Mouse (Mus musculus) hindbrain, postnatal 0 days (tissue): Measurements from ENCODE around the gene Tes3-ps. TPM values are rescaled to one million over a fixed set of nuclear protein-coding genes. Genes with fewer than 3 reads are reported as not detected.

Source experiments
- ATAC-seq: fragments of 200-750 bp; cut with Nextera tagmentation; 2 replicates; pipeline ENCODE4 v1.8.0; 2017; ENCODE audit warnings: mild to moderate bottlenecking, moderate TSS enrichment, moderate library complexity
- DNase-seq: peaks from one replicate; pipeline ENCODE4 v3.0.0-alpha.2; 2015; ENCODE audit warnings: low spot score
- H3K27ac ChIP-seq: fragments of 300-500 bp; sonication (generic); 2 replicates; pipeline ENCODE4 v1.5.1; 2014; ENCODE audit warnings: mild to moderate bottlenecking
- H3K27me3 ChIP-seq: fragments of 300-500 bp; sonication (generic); 2 replicates; pipeline ENCODE4 v1.6.1; 2014; ENCODE audit warnings: low read length, mixed read lengths; ENCODE audit not compliant: insufficient read depth
- H3K36me3 ChIP-seq: fragments of 300-500 bp; sonication (generic); 2 replicates; pipeline ENCODE4 v1.6.1; 2014; ENCODE audit warnings: low read length, mixed read lengths; ENCODE audit not compliant: insufficient read depth
- H3K4me1 ChIP-seq: fragments of 300-500 bp; sonication (generic); 2 replicates; pipeline ENCODE4 v1.6.1; 2014; ENCODE audit warnings: antibody characterized with exemption, low read length, mixed read lengths; ENCODE audit not compliant: insufficient read depth
- H3K4me2 ChIP-seq: fragments of 300-500 bp; sonication (generic); 2 replicates; pipeline ENCODE4 v1.6.1; 2014; ENCODE audit warnings: low read depth, mild to moderate bottlenecking, low read length, moderate library complexity, mixed read lengths
- H3K4me3 ChIP-seq: fragments of 300-500 bp; sonication (generic); 2 replicates; pipeline ENCODE4 v1.5.1; 2014; ENCODE audit warnings: low read length
- H3K9ac ChIP-seq: fragments of 300-500 bp; sonication (generic); replicated peaks from 2 replicates; pipeline ENCODE4 v1.6.1; 2014; ENCODE audit warnings: mild to moderate bottlenecking, low read length, moderate library complexity, mixed read lengths
- H3K9me3 ChIP-seq: fragments of 300-500 bp; sonication (generic); 2 replicates; pipeline ENCODE4 v1.6.1; 2016; ENCODE audit warnings: low read length, mixed read lengths
- CTCF ChIP-seq: IDR thresholded peaks from 2 replicates; pipeline ENCODE4 v1.5.1; 2016; ENCODE audit warnings: antibody characterized with exemption, control low read depth, low read depth
- WGBS: fragments of 180-500 bp; shearing (Covaris S2); extraction: QIAGEN DNeasy Blood & Tissue Kit; methylation state at CpG from one replicate; pipeline ENCODE4 v1.1.7; 2014; 5-methylcytosine and 5-hydroxymethylcytosine counted together
- polyA plus RNA-seq: library from polyadenylated mRNA; unstranded; fragments of >200 nt; fragmentation: Nextera tagmentation; extraction: Ambion mirVana; gene quantifications from 2 replicates; pipeline ENCODE4 v1.2.1, GENCODE M21; 2015
- total RNA-seq: library from RNA; depleted of rRNA; stranded (reverse); fragments of >200 nt; gene quantifications from 2 replicates; pipeline ENCODE4 v1.2.3, GENCODE M21; 2014

Tes3-ps gene
- total and polyA plus RNA-seq, 2 experiments from 2014 or later = 0.16 to 0.51 TPM

GRCm38 (mm10) chr13:49471981-49472675 is 21.0 kb upstream of the Tes3-ps start:
- no peak overlapping the region for H3K9ac ChIP-seq
- TF ChIP-seq CTCF = no peak
- 60% methylated on average over 4 of the region's 4 CpGs for WGBS
- H3K4me2 ChIP-seq = no peak overlapping the region
- H3K4me1 ChIP-seq = no peaks in the 10 kb centered on the region
- no peak for ATAC-seq
- no peaks in the 10 kb centered on the region for H3K27me3 ChIP-seq
- DNase-seq = no peak
- no peak overlapping the region for H3K4me3 ChIP-seq
- no peak overlapping the region for H3K27ac ChIP-seq
- no peaks in the 10 kb centered on the region for H3K36me3 ChIP-seq
- H3K9me3 ChIP-seq = no peaks in the 10 kb centered on the region

- TF ChIP-seq CTCF = no peak
- Histone ChIP-seq H3K4me1 (no peaks in the 10 kb centered on the region), H3K27ac (no peak overlapping the region), H3K4me3 (no peak overlapping the region), H3K9ac (no peak overlapping the region), H3K27me3 (no peaks in the 10 kb centered on the region), H3K4me2 (no peak overlapping the region), H3K9me3 (no peaks in the 10 kb centered on the region), H3K36me3 (no peaks in the 10 kb centered on the region)
- ATAC-seq = no peak
- no peak for DNase-seq
- 96% methylated on average over 6 of the region's 6 CpGs for WGBS
Measured at GRCm38 (mm10) chr13:49472676-49473005, 20.5 kb upstream of the Tes3-ps start.

- Histone ChIP-seq H3K27me3 (no peaks in the 10 kb centered on the region), H3K9me3 (no peaks in the 10 kb centered on the region), H3K36me3 (no peaks in the 10 kb centered on the region), H3K4me1 (no peaks in the 10 kb centered on the region), H3K9ac (no peak overlapping the region), H3K4me3 (no peak overlapping the region), H3K27ac (no peak overlapping the region), H3K4me2 (no peak overlapping the region)
- no peak for TF ChIP-seq CTCF
- 87% methylated on average over 3 of the region's 3 CpGs for WGBS
- DNase-seq = no peak
- ATAC-seq = no peak
Measured at GRCm38 (mm10) chr13:49477887-49478286, 15.2 kb upstream of the Tes3-ps start.

- 88% methylated on average over 6 of the region's 6 CpGs for WGBS
- no peak for ATAC-seq
Measured at GRCm38 (mm10) chr13:49478851-49479374, 14.2 kb upstream of the Tes3-ps start.

GRCm38 (mm10) chr13:49479399-49479798 is 13.7 kb upstream of the Tes3-ps start:
- Histone ChIP-seq H3K4me2 (no peak overlapping the region), H3K4me1 (no peaks in the 10 kb centered on the region), H3K4me3 (no peak overlapping the region), H3K36me3 (no peaks in the 10 kb centered on the region), H3K27ac (no peak overlapping the region), H3K9me3 (no peaks in the 10 kb centered on the region), H3K9ac (no peak overlapping the region), H3K27me3 (no peaks in the 10 kb centered on the region)
- ATAC-seq = no peak
- TF ChIP-seq CTCF = no peak
- 67% methylated on average over 4 of the region's 4 CpGs for WGBS
- DNase-seq = no peak

More at GRCm38 (mm10) chr13:49478851-49479374, 14.2 kb upstream of the Tes3-ps start:
- H3K36me3 ChIP-seq = no peaks in the 10 kb centered on the region
- H3K27ac ChIP-seq = no peak overlapping the region
- no peak for TF ChIP-seq CTCF
- H3K4me3 ChIP-seq = no peak overlapping the region
- H3K9ac ChIP-seq = no peak overlapping the region
- no peaks in the 10 kb centered on the region for H3K27me3 ChIP-seq
- no peak for DNase-seq
- H3K9me3 ChIP-seq = no peaks in the 10 kb centered on the region
- H3K4me1 ChIP-seq = no peaks in the 10 kb centered on the region
- no peak overlapping the region for H3K4me2 ChIP-seq

- H3K4me3 ChIP-seq = no peak overlapping the region
- no peak overlapping the region for H3K27ac ChIP-seq
- no peak for TF ChIP-seq CTCF
- H3K36me3 ChIP-seq = no peaks in the 10 kb centered on the region
- no peaks in the 10 kb centered on the region for H3K4me1 ChIP-seq
- ATAC-seq = peak; percentile 75; the same call in 1 of the 2 replicates
- H3K9me3 ChIP-seq = no peaks in the 10 kb centered on the region
- H3K9ac ChIP-seq = no peak overlapping the region
- WGBS = 58% methylated on average over 2 of the region's 2 CpGs
- no peaks in the 10 kb centered on the region for H3K27me3 ChIP-seq
- H3K4me2 ChIP-seq = no peak overlapping the region
- peak; percentile 75 for DNase-seq
Measured at GRCm38 (mm10) chr13:49480057-49480456, 13.1 kb upstream of the Tes3-ps start.

- no peak overlapping the region for H3K4me3 ChIP-seq
- no peak for TF ChIP-seq CTCF
- 45% methylated on average over 5 of the region's 5 CpGs for WGBS
- no peak overlapping the region for H3K4me2 ChIP-seq
- H3K9ac ChIP-seq = no peak overlapping the region
- no peaks in the 10 kb centered on the region for H3K36me3 ChIP-seq
- H3K4me1 ChIP-seq = no peaks in the 10 kb centered on the region
- DNase-seq (peak; percentile 56), ATAC-seq (peak; percentile 78)
- peak overlapping the region; percentile 37; the same call in 1 of the 2 replicates for H3K27ac ChIP-seq
- no peaks in the 10 kb centered on the region for H3K27me3 ChIP-seq
- no peaks in the 10 kb centered on the region for H3K9me3 ChIP-seq
Measured at GRCm38 (mm10) chr13:49480551-49480950, 12.6 kb upstream of the Tes3-ps start.
